Mouse (Mus musculus) liver, embryonic 14.5 days (tissue): ENCODE measurements around the gene Irx4. TPM values are rescaled to one million over a fixed set of nuclear protein-coding genes. Genes with fewer than 3 reads are reported as not detected.

Experiments used
- ATAC-seq: fragments of 200-750 bp; cut with Nextera tagmentation; 2 replicates; pipeline ENCODE4 v1.8.0; 2017; ENCODE audit warnings: moderate number of reproducible peaks, mild to moderate bottlenecking, moderate library complexity; ENCODE audit not compliant: insufficient read depth
- DNase-seq, 3 experiments: peaks; one replicate each; pipeline ENCODE4 v3.0.0-alpha.2; 2012 to 2013; ENCODE audit warnings: low read depth in 3 of 3, low spot score in 3 of 3
- H3K27ac ChIP-seq: fragments of 300-500 bp; sonication (generic); 2 replicates; pipeline ENCODE4 v1.5.1; 2014; ENCODE audit warnings: moderate library complexity, mild to moderate bottlenecking, control low read depth, inconsistent platforms
- H3K27me3 ChIP-seq: fragments of 300-500 bp; sonication (generic); 2 replicates; pipeline ENCODE4 v1.6.1; 2014; ENCODE audit warnings: mild to moderate bottlenecking, low read length, moderate library complexity; ENCODE audit not compliant: control insufficient read depth, insufficient read depth
- H3K36me3 ChIP-seq: fragments of 300-500 bp; sonication (generic); replicated peaks from 2 replicates; pipeline ENCODE4 v1.6.1; 2014; ENCODE audit warnings: low read depth; ENCODE audit not compliant: control insufficient read depth, insufficient read depth
- H3K4me1 ChIP-seq, 2 experiments: fragments of 200-500 bp in 1 of 2; fragments of 300-500 bp in 1 of 2; sonication (generic) in 1 of 2; replicated peaks; 2 replicates each; pipeline ENCODE4 v1.6.1; 2012 to 2014; ENCODE audit warnings: antibody characterized with exemption in 1 of 2, inconsistent platforms in 1 of 2, low read length in 1 of 2; ENCODE audit not compliant: control insufficient read depth in 2 of 2, insufficient read depth in 2 of 2
- H3K4me2 ChIP-seq: fragments of 300-500 bp; sonication (generic); 2 replicates; pipeline ENCODE4 v1.6.1; 2014; ENCODE audit warnings: low read depth, mild to moderate bottlenecking, control low read depth, moderate library complexity
- H3K4me3 ChIP-seq, 2 experiments: fragments of 200-500 bp in 1 of 2; fragments of 300-500 bp in 1 of 2; sonication (generic) in 1 of 2; 2 replicates each; pipeline ENCODE4 v1.5.1; 2012 to 2014; ENCODE audit warnings: low read depth in 2 of 2, low read length in 2 of 2, mild to moderate bottlenecking in 2 of 2, control low read depth in 1 of 2, inconsistent platforms in 1 of 2, moderate library complexity in 1 of 2; ENCODE audit not compliant: insufficient read depth in 1 of 2
- H3K9ac ChIP-seq: fragments of 300-500 bp; sonication (generic); replicated peaks from 2 replicates; pipeline ENCODE4 v1.6.1; 2014; ENCODE audit warnings: mild to moderate bottlenecking, control low read depth, moderate library complexity
- H3K9me3 ChIP-seq: fragments of 300-500 bp; sonication (generic); 2 replicates; pipeline ENCODE4 v1.6.1; 2016; ENCODE audit warnings: low read length, mixed read lengths; ENCODE audit not compliant: control insufficient read depth
- CTCF ChIP-seq: IDR thresholded peaks from 2 replicates; pipeline ENCODE4 v1.5.1; 2016; ENCODE audit warnings: antibody characterized with exemption, low read depth, control low read depth
- EP300 ChIP-seq: IDR thresholded peaks from 2 replicates; pipeline ENCODE4 v1.6.1; 2016; ENCODE audit warnings: antibody characterized with exemption, low read depth
- WGBS: fragments of 180-500 bp; shearing (Covaris S2); extraction: QIAGEN DNeasy Blood & Tissue Kit; methylation state at CpG from one replicate; pipeline ENCODE4 v1.1.7; 2014; ENCODE audit not compliant: insufficient replicate concordance; 5-methylcytosine and 5-hydroxymethylcytosine counted together
- polyA plus RNA-seq, 2 experiments: library from polyadenylated mRNA; depleted of rRNA in 1 of 2; stranded (reverse) in 1 of 2; unstranded in 1 of 2; fragments of >200 nt; fragmentation: Nextera tagmentation in 1 of 2; extraction: Ambion mirVana in 1 of 2; gene quantifications; 2 replicates each; pipeline versions ENCODE4 v1.2.1 to v1.2.3; 2012 to 2014

Irx4 gene
- polyA plus RNA-seq, 2 experiments, result not detected

- no peak overlapping the region for H3K4me3 ChIP-seq
- H3K4me2 ChIP-seq, result no peak overlapping the region
- H3K9ac ChIP-seq, result no peak overlapping the region
- H3K27ac ChIP-seq, result no peak overlapping the region
- DNase-seq (no peak), ATAC-seq (no peak)
- WGBS, result 3% methylated on average over 29 of the region's 29 CpGs
- H3K9me3 ChIP-seq, result no peaks in the 10 kb centered on the region
- H3K27me3 ChIP-seq, result peaks cover 97% of the 10 kb centered on the region
- H3K4me1 ChIP-seq, result no peaks in the 10 kb centered on the region
- TF ChIP-seq CTCF (no peak), EP300 (no peak)
- H3K36me3 ChIP-seq, result no peaks in the 10 kb centered on the region
These were observed 4.0 kb downstream of the Irx4 start for GRCm38 (mm10) chr13:73264166-73264735.

GRCm38 (mm10) chr13:73264831-73265230, 4.6 kb downstream of the Irx4 start:
- H3K27me3 ChIP-seq, result peaks cover 97% of the 10 kb centered on the region
- H3K9ac ChIP-seq, result no peak overlapping the region
- WGBS, result 16% methylated on average over 8 of the region's 8 CpGs
- DNase-seq (no peak), ATAC-seq (no peak)
- TF ChIP-seq EP300 (no peak), CTCF (no peak)
- H3K4me2 ChIP-seq, result no peak overlapping the region
- no peaks in the 10 kb centered on the region for H3K36me3 ChIP-seq
- no peaks in the 10 kb centered on the region for H3K4me1 ChIP-seq
- H3K9me3 ChIP-seq, result no peaks in the 10 kb centered on the region
- H3K27ac ChIP-seq, result no peak overlapping the region
- H3K4me3 ChIP-seq, result no peak overlapping the region

- 2% methylated on average over 28 of the region's 28 CpGs for WGBS
- no peaks in the 10 kb centered on the region for H3K4me1 ChIP-seq
- H3K9ac ChIP-seq, result no peak overlapping the region
- DNase-seq, result no peak
- peak overlapping the region; percentile 20; the same call in 1 of the 2 replicates for H3K4me2 ChIP-seq
- no peak for TF ChIP-seq EP300
- no peak for TF ChIP-seq CTCF
- H3K4me3 ChIP-seq, result no peak overlapping the region
- H3K27ac ChIP-seq, result no peak overlapping the region
- ATAC-seq, result no peak
- peaks cover 97% of the 10 kb centered on the region for H3K27me3 ChIP-seq
- no peaks in the 10 kb centered on the region for H3K36me3 ChIP-seq
- H3K9me3 ChIP-seq, result no peaks in the 10 kb centered on the region
These were observed 5.2 kb downstream of the Irx4 start for GRCm38 (mm10) chr13:73265442-73265841.

- Histone ChIP-seq H3K9ac (no peak overlapping the region), H3K4me3 (no peak overlapping the region), H3K9me3 (no peaks in the 10 kb centered on the region), H3K36me3 (no peaks in the 10 kb centered on the region), H3K4me1 (no peaks in the 10 kb centered on the region), H3K4me2 (no peak overlapping the region), H3K27me3 (peaks cover 97% of the 10 kb centered on the region), H3K27ac (no peak overlapping the region)
- 4% methylated on average over 10 of the region's 10 CpGs for WGBS
- no peak for DNase-seq
- ATAC-seq, result no peak
- no peak for TF ChIP-seq EP300
- TF ChIP-seq CTCF, result no peak
These were observed 7.3 kb downstream of the Irx4 start for GRCm38 (mm10) chr13:73267551-73267950.

GRCm38 (mm10) chr13:73268702-73269101, 8.4 kb downstream of the Irx4 start:
- Histone ChIP-seq H3K4me3 (no peak overlapping the region), H3K27me3 (peaks cover 97% of the 10 kb centered on the region)
- WGBS, result under 1% methylated on average over 20 of the region's 20 CpGs

More at GRCm38 (mm10) chr13:73268702-73269101, 8.4 kb downstream of the Irx4 start:
- no peak for TF ChIP-seq EP300
- no peak for TF ChIP-seq CTCF
- ATAC-seq (no peak), DNase-seq (no peak)
- H3K9ac ChIP-seq, result no peak overlapping the region
- no peaks in the 10 kb centered on the region for H3K9me3 ChIP-seq
- no peak overlapping the region for H3K27ac ChIP-seq
- H3K36me3 ChIP-seq, result no peaks in the 10 kb centered on the region
- no peak overlapping the region for H3K4me2 ChIP-seq
- H3K4me1 ChIP-seq, result no peaks in the 10 kb centered on the region
